Mouse (Mus musculus) CH12.LX (cell line): ENCODE results near the gene Ecsit. TPM values are rescaled to one million over a fixed set of nuclear protein-coding genes. Genes with fewer than 3 reads are reported as not detected.

ENCODE experiments used
- DNase-seq: peaks from one replicate; pipeline ENCODE4 v3.0.0-alpha.2; 2013; ENCODE audit errors: extremely low read depth
- H3K27ac ChIP-seq: 2 replicates; pipeline ENCODE4 v1.5.1; 2012; ENCODE audit warnings: low read depth, mild to moderate bottlenecking, control low read depth, moderate library complexity; ENCODE audit not compliant: insufficient read depth
- H3K27me3 ChIP-seq: replicated peaks from 2 replicates; pipeline ENCODE3; 2012; ENCODE audit warnings: inconsistent platforms
- H3K36me3 ChIP-seq, 2 experiments: replicated peaks in 1 of 2; 2 replicates each; pipeline versions ENCODE3 to v1.6.1; 2012; ENCODE audit warnings: inconsistent platforms in 1 of 2, low read length in 1 of 2, mild to moderate bottlenecking in 1 of 2, mixed read lengths in 1 of 2, moderate library complexity in 1 of 2; ENCODE audit not compliant: control insufficient read depth in 1 of 2, insufficient read depth in 1 of 2
- H3K4me1 ChIP-seq, 2 experiments: 2 replicates each; pipeline ENCODE4 v1.6.1; 2012; ENCODE audit warnings: inconsistent platforms in 1 of 2, moderate library complexity in 1 of 2; ENCODE audit not compliant: insufficient read depth in 2 of 2, control insufficient read depth in 1 of 2
- H3K4me2 ChIP-seq: 2 replicates; pipeline ENCODE4 v1.6.1; 2012; ENCODE audit warnings: low read depth, mild to moderate bottlenecking, control low read depth; ENCODE audit not compliant: poor library complexity, insufficient read depth, severe bottlenecking
- H3K4me3 ChIP-seq, 3 experiments: fragments of 150-350 bp in 1 of 3; sonication (generic) in 1 of 3; replicated peaks in 1 of 3; 2 replicates each; pipeline versions ENCODE3 to v1.5.1; 2011 to 2012; ENCODE audit warnings: low read depth in 2 of 3, low read length in 2 of 3, mild to moderate bottlenecking in 2 of 3, moderate library complexity in 2 of 3, control low read depth in 1 of 3, improper control_type of control experiment in 1 of 3, inconsistent platforms in 1 of 3, mixed read lengths in 1 of 3; ENCODE audit not compliant: poor library complexity in 1 of 3
- H3K79me2 ChIP-seq: replicated peaks from 2 replicates; pipeline ENCODE4 v1.6.1; 2012; ENCODE audit warnings: mild to moderate bottlenecking, moderate library complexity; ENCODE audit not compliant: control insufficient read depth, poor library complexity, insufficient read depth, severe bottlenecking; ENCODE audit errors: extremely low read depth
- H3K9ac ChIP-seq: 2 replicates; pipeline ENCODE4 v1.6.1; 2012; ENCODE audit warnings: low read depth, mild to moderate bottlenecking, control low read depth, moderate library complexity; ENCODE audit not compliant: insufficient read depth
- H3K9me3 ChIP-seq: replicated peaks from 2 replicates; pipeline ENCODE3; 2012; ENCODE audit warnings: low read length, inconsistent platforms, mixed read lengths
- MEF2A ChIP-seq: IDR thresholded peaks from 2 replicates; pipeline ENCODE4 v1.6.1; 2014; ENCODE audit warnings: low read depth, mild to moderate bottlenecking, inconsistent platforms, low read length, improper control_type of control experiment, borderline replicate concordance
- POLR2A ChIP-seq: IDR thresholded peaks from 2 replicates; pipeline ENCODE4 v1.6.1; 2011; ENCODE audit warnings: low read depth, mild to moderate bottlenecking, improper control_type of control experiment, low read length
- RAD21 ChIP-seq: IDR thresholded peaks from 2 replicates; pipeline ENCODE4 v1.6.1; 2011; ENCODE audit warnings: low read depth, mild to moderate bottlenecking, low read length, improper control_type of control experiment, moderate library complexity
- RCOR1 ChIP-seq: conservative IDR thresholded peaks from 2 replicates; pipeline ENCODE4 v1.6.1; 2012; ENCODE audit warnings: low read depth, mild to moderate bottlenecking, inconsistent platforms, low read length, improper control_type of control experiment
- USF2 ChIP-seq: conservative IDR thresholded peaks from 2 replicates; pipeline ENCODE4 v1.6.1; 2011; ENCODE audit warnings: low read depth, low read length, improper control_type of control experiment
- dilution Hi-C: fragments of 300-500 bp; cut with MboI; formaldehyde crosslinking; loops from 2 replicates; pipeline ENCODE4 v1.14.3; 2020; ENCODE audit warnings: low sequenced_read_pairs; ENCODE audit not compliant: extremely low pct_unique_long_range_greater_than_20kb, extremely low pct_ligation_motif_present
- in situ Hi-C: fragments of 300-500 bp; cut with MboI; formaldehyde crosslinking; loops from 3 replicates; pipeline ENCODE4 v1.14.3; 2019; ENCODE audit warnings: low sequenced_read_pairs, low pct_ligation_motif_present, low pct_unique_long_range_greater_than_20kb, mixed read lengths
- polyA plus RNA-seq: library from polyadenylated mRNA; unstranded; fragments of >175 nt; gene quantifications from 2 replicates; pipeline ENCODE4 v1.2.1, GENCODE M21; 2012; ENCODE audit warnings: low read depth; ENCODE audit not compliant: insufficient read length
- total RNA-seq, 2 experiments: library from RNA; depleted of rRNA; stranded (reverse); fragments of 300-350 nt in 1 of 2; fragments of >200 nt in 1 of 2; gene quantifications; 2 replicates each; pipeline ENCODE4 v1.2.3; 2012 to 2014

Ecsit gene
- total and polyA plus RNA-seq, 3 experiments: 38.7 to 57.1 (median 48.5) TPM

DNA sequence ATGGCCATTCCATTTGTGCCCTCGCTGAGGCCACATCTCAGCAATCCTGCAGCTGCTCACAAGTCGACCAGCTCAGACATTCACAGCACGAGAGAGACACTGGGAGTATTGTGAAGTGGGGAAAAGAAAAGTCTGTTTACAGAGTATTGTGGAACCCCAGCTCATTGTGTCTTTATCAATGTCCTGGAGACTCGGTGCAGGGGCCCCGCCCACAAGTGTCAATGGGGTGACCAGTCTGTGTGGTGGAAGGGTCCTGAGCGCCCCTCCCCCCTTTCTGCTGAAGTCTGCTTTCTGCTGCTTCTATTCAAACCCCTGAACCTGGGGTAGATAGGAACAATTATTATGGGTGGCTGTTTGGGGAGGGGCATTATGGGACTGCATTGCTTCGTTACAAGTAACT, 56.8 kb downstream of the Ecsit start:
- Histone ChIP-seq H3K79me2 (no peaks in the 10 kb centered on the region), H3K9me3 (no peaks in the 10 kb centered on the region), H3K4me3 (no peak overlapping the region), H3K27ac (no peak overlapping the region), H3K4me1 (0 out of 4 replicates have a peak, but pooled peaks cover 0 to 2% of the 10 kb centered on the region in 2 experiments), H3K4me2 (no peak overlapping the region), H3K36me3 (no peaks in the 10 kb centered on the region), H3K9ac (no peak overlapping the region), H3K27me3 (peaks cover 14% of the 10 kb centered on the region)
- no peak for DNase-seq
- TF ChIP-seq MEF2A (no peak), USF2 (no peak)
- dilution Hi-C loops (no loop called here), in situ Hi-C loops (no loop called here)

DNA sequence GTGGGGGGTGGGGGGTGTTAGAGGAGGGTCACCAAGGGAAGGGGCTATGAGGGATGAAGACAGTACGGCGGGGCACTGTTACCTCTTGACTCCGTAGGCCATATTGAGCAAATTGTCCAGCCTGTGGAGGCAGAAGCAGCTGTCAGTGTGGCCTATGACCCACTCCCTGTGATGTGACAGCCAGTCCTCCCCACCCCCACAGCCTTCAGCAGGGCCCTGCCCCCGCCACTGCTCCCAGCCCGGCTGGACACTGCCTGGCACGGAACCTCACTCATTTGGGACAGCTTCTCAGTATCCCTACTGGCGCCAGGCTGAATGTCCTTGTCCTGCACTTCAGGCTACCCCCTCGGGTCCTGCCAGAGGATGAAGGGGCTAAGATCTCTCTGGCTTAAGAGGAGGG, 60.6 kb downstream of the Ecsit start:
- Histone ChIP-seq H3K27me3 (peaks cover 18% of the 10 kb centered on the region), H3K9me3 (no peaks in the 10 kb centered on the region), H3K36me3 (no peaks in the 10 kb centered on the region), H3K4me1 (0 out of 4 replicates have a peak, but pooled peaks cover 0 to 2% of the 10 kb centered on the region in 2 experiments), H3K4me2 (no peak overlapping the region), H3K9ac (no peak overlapping the region), H3K27ac (no peak overlapping the region), H3K79me2 (no peaks in the 10 kb centered on the region), H3K4me3 (no peak overlapping the region)
- dilution Hi-C loops (no loop called here), in situ Hi-C loops (no loop called here)
- TF ChIP-seq RAD21 (no peak), RCOR1 (no peak), POLR2A (no peak)
- no peak for DNase-seq

Other genes starting within 250 kb of the Ecsit start
Only the 20 nearest of the 22 such genes appear.
- gene Rab3d, start 167.2 kb downstream of the Ecsit start, total RNA-seq (2012; rRNA removed): 2.0 and 3.7 TPM in 2 replicates
- 0.77 and 0.90 TPM in 2 replicates for gene Rab3d, start 167.2 kb downstream of the Ecsit start, total RNA-seq (2014; rRNA removed)
- gene Rab3d, start 167.2 kb downstream of the Ecsit start, polyA plus RNA-seq: 0.35 and 0.91 TPM in 2 replicates
- gene Ccdc159, start 158.0 kb downstream of the Ecsit start, total RNA-seq (2012; rRNA removed): not detected in 2 replicates
- not detected in 2 replicates for gene Ccdc159, start 158.0 kb downstream of the Ecsit start, total RNA-seq (2014; rRNA removed)
- gene Ccdc159, start 158.0 kb downstream of the Ecsit start, polyA plus RNA-seq: not detected in 2 replicates
- 2.4 and 2.9 TPM in 2 replicates for gene Tmem205, start 157.9 kb downstream of the Ecsit start, total RNA-seq (2012; rRNA removed)
- gene Tmem205, start 157.9 kb downstream of the Ecsit start, total RNA-seq (2014; rRNA removed): 2.4 and 2.9 TPM in 2 replicates
- gene Tmem205, start 157.9 kb downstream of the Ecsit start, polyA plus RNA-seq: 0.87 and 1.6 TPM in 2 replicates
- gene Plppr2, start 148.4 kb downstream of the Ecsit start, total RNA-seq (2012; rRNA removed): not detected in 2 replicates
- not detected in 2 replicates for gene Plppr2, start 148.4 kb downstream of the Ecsit start, total RNA-seq (2014; rRNA removed)
- not detected in 2 replicates for gene Plppr2, start 148.4 kb downstream of the Ecsit start, polyA plus RNA-seq
- 4.0 and 4.4 TPM in 2 replicates for gene Swsap1, start 129.7 kb downstream of the Ecsit start, total RNA-seq (2012; rRNA removed)
- 4.1 and 4.4 TPM in 2 replicates for gene Swsap1, start 129.7 kb downstream of the Ecsit start, total RNA-seq (2014; rRNA removed)
- 2.9 and 3.1 TPM in 2 replicates for gene Swsap1, start 129.7 kb downstream of the Ecsit start, polyA plus RNA-seq
- gene Epor, start 121.9 kb downstream of the Ecsit start, total RNA-seq (2012; rRNA removed): 0.80 and 2.0 TPM in 2 replicates
- not detected in 2 replicates for gene Epor, start 121.9 kb downstream of the Ecsit start, total RNA-seq (2014; rRNA removed)
- gene Epor, start 121.9 kb downstream of the Ecsit start, polyA plus RNA-seq: 0.18 and 0.20 TPM in 2 replicates
- not detected in 2 replicates for gene Rgl3, start 96.0 kb downstream of the Ecsit start, total RNA-seq (2012; rRNA removed)
- gene Rgl3, start 96.0 kb downstream of the Ecsit start, total RNA-seq (2014; rRNA removed): not detected in 2 replicates
- gene Rgl3, start 96.0 kb downstream of the Ecsit start, polyA plus RNA-seq: not detected in 2 replicates
- 0.21 and 0.25 TPM in 2 replicates for gene Ccdc151, start 82.8 kb downstream of the Ecsit start, total RNA-seq (2012; rRNA removed)
- 0.13 and 0.20 TPM in 2 replicates for gene Ccdc151, start 82.8 kb downstream of the Ecsit start, total RNA-seq (2014; rRNA removed)
- gene Ccdc151, start 82.8 kb downstream of the Ecsit start, polyA plus RNA-seq: 0.16 and 0.23 TPM in 2 replicates
- 144 and 160 TPM in 2 replicates for gene Prkcsh, start 82.6 kb downstream of the Ecsit start, total RNA-seq (2012; rRNA removed)
- 65.5 and 72.1 TPM in 2 replicates for gene Prkcsh, start 82.6 kb downstream of the Ecsit start, total RNA-seq (2014; rRNA removed)
- gene Prkcsh, start 82.6 kb downstream of the Ecsit start, polyA plus RNA-seq: 143 and 148 TPM in 2 replicates
- gene Elavl3, start 33.4 kb downstream of the Ecsit start, total RNA-seq (2012; rRNA removed): 0.04 TPM in 1 of 2 replicates, not detected in the other
- not detected in 2 replicates for gene Elavl3, start 33.4 kb downstream of the Ecsit start, total RNA-seq (2014; rRNA removed)
- gene Elavl3, start 33.4 kb downstream of the Ecsit start, polyA plus RNA-seq: 0.06 and 0.10 TPM in 2 replicates
- not detected in 2 replicates for gene Gm49318, start 14.2 kb downstream of the Ecsit start, total RNA-seq (2012; rRNA removed)
- gene Gm49318, start 14.2 kb downstream of the Ecsit start, total RNA-seq (2014; rRNA removed): not detected in 2 replicates
- gene Gm49318, start 14.2 kb downstream of the Ecsit start, polyA plus RNA-seq: not detected in 2 replicates
- 8.9 and 9.0 TPM in 2 replicates for gene Zfp653, start 14.1 kb downstream of the Ecsit start, total RNA-seq (2012; rRNA removed)
- 9.3 and 10.4 TPM in 2 replicates for gene Zfp653, start 14.1 kb downstream of the Ecsit start, total RNA-seq (2014; rRNA removed)
- 10.1 and 11.4 TPM in 2 replicates for gene Zfp653, start 14.1 kb downstream of the Ecsit start, polyA plus RNA-seq
- gene Cnn1, start 13.8 kb upstream of the Ecsit start, total RNA-seq (2012; rRNA removed): not detected in 2 replicates
- gene Cnn1, start 13.8 kb upstream of the Ecsit start, total RNA-seq (2014; rRNA removed): not detected in 2 replicates
- gene Cnn1, start 13.8 kb upstream of the Ecsit start, polyA plus RNA-seq: not detected in 2 replicates
- 111 and 148 TPM in 2 replicates for gene Elof1, start 31.7 kb upstream of the Ecsit start, total RNA-seq (2012; rRNA removed)
- gene Elof1, start 31.7 kb upstream of the Ecsit start, total RNA-seq (2014; rRNA removed): 120 and 142 TPM in 2 replicates
- 96.9 and 107 TPM in 2 replicates for gene Elof1, start 31.7 kb upstream of the Ecsit start, polyA plus RNA-seq
- 0.29 and 0.34 TPM in 2 replicates for gene Acp5, start 50.3 kb upstream of the Ecsit start, total RNA-seq (2012; rRNA removed)
- not detected in 2 replicates for gene Acp5, start 50.3 kb upstream of the Ecsit start, total RNA-seq (2014; rRNA removed)
- gene Acp5, start 50.3 kb upstream of the Ecsit start, polyA plus RNA-seq: 0.30 TPM in 1 of 2 replicates, not detected in the other
- 22.4 and 24.9 TPM in 2 replicates for gene Pigyl, start 71.4 kb upstream of the Ecsit start, total RNA-seq (2012; rRNA removed)
- 4.3 and 5.0 TPM in 2 replicates for gene Pigyl, start 71.4 kb upstream of the Ecsit start, total RNA-seq (2014; rRNA removed)
- 17.7 and 22.8 TPM in 2 replicates for gene Pigyl, start 71.4 kb upstream of the Ecsit start, polyA plus RNA-seq
- not detected in 2 replicates for gene Zfp872, start 102.7 kb upstream of the Ecsit start, total RNA-seq (2012; rRNA removed)
- not detected in 2 replicates for gene Zfp872, start 102.7 kb upstream of the Ecsit start, total RNA-seq (2014; rRNA removed)
- gene Zfp872, start 102.7 kb upstream of the Ecsit start, polyA plus RNA-seq: not detected in 2 replicates
- 14.0 and 14.2 TPM in 2 replicates for gene Zfp809, start 140.3 kb upstream of the Ecsit start, total RNA-seq (2012; rRNA removed)
- 11.4 and 13.9 TPM in 2 replicates for gene Zfp809, start 140.3 kb upstream of the Ecsit start, total RNA-seq (2014; rRNA removed)
- gene Zfp809, start 140.3 kb upstream of the Ecsit start, polyA plus RNA-seq: 23.8 and 24.1 TPM in 2 replicates
- gene Zfp599, start 174.5 kb upstream of the Ecsit start, total RNA-seq (2012; rRNA removed): 2.2 and 2.9 TPM in 2 replicates
- 2.3 and 2.4 TPM in 2 replicates for gene Zfp599, start 174.5 kb upstream of the Ecsit start, total RNA-seq (2014; rRNA removed)
- 1.7 and 2.1 TPM in 2 replicates for gene Zfp599, start 174.5 kb upstream of the Ecsit start, polyA plus RNA-seq
- gene Zfp810, start 222.2 kb upstream of the Ecsit start, total RNA-seq (2012; rRNA removed): 7.1 and 7.2 TPM in 2 replicates
- gene Zfp810, start 222.2 kb upstream of the Ecsit start, total RNA-seq (2014; rRNA removed): 7.5 and 9.7 TPM in 2 replicates
- 4.0 and 4.3 TPM in 2 replicates for gene Zfp810, start 222.2 kb upstream of the Ecsit start, polyA plus RNA-seq